Mouse (Mus musculus): ENCODE measurements around the gene Zc3hc1. TPM values are rescaled to one million over a fixed set of nuclear protein-coding genes. Genes with fewer than 3 reads are reported as not detected.

Zc3hc1 gene
- total and polyA plus RNA-seq, 3 experiments = 13.4 to 16.2 (median 16.0) TPM

GRCm38 (mm10) chr6:30416801-30417200 lies 26.0 kb upstream of the Zc3hc1 start:
- Histone ChIP-seq H3K27ac (no peak overlapping the region), H3K36me3 (ENCODE audit: control insufficient read depth, insufficient read depth, low read length) (no peaks in the 10 kb centered on the region), H3K4me3 (no peak overlapping the region), H3K27me3 (ENCODE audit: control insufficient read depth, insufficient read depth, low read length) (no peaks in the 10 kb centered on the region), H3K4me1 (ENCODE audit: control insufficient read depth, insufficient read depth, low read length) (no peaks in the 10 kb centered on the region), H3K9ac (ENCODE audit: low read depth, low read length) (no peak overlapping the region), H3K79me2 (replicated peaks; ENCODE audit: control insufficient read depth, insufficient read depth, low read length) (peaks cover 6% of the 10 kb centered on the region)
- TF ChIP-seq EP300 (IDR thresholded peaks at IDR 0.05; ENCODE audit: insufficient read depth, low read depth, low read length) (no peak), CTCF (IDR thresholded peaks at IDR 0.05) (no peak), POLR2A (IDR thresholded peaks at IDR 0.05; ENCODE audit: insufficient read depth, low read depth, low read length) (no peak)
- WGBS = 54% methylated on average over 7 of the region's 7 CpGs
- intact Hi-C loops (cut with DNase I) = no loop called here
- DNase-seq = no peak

GRCm38 (mm10) chr6:30416126-30416525 lies 25.3 kb upstream of the Zc3hc1 start:
- DNase-seq = no peak
- Histone ChIP-seq H3K27me3 (ENCODE audit: control insufficient read depth, insufficient read depth, low read length) (no peaks in the 10 kb centered on the region), H3K36me3 (ENCODE audit: control insufficient read depth, insufficient read depth, low read length) (no peaks in the 10 kb centered on the region), H3K27ac (no peak overlapping the region), H3K9ac (ENCODE audit: low read depth, low read length) (no peak overlapping the region), H3K4me3 (no peak overlapping the region), H3K4me1 (ENCODE audit: control insufficient read depth, insufficient read depth, low read length) (no peaks in the 10 kb centered on the region), H3K79me2 (replicated peaks; ENCODE audit: control insufficient read depth, insufficient read depth, low read length) (peaks cover 4% of the 10 kb centered on the region)
- intact Hi-C loops (cut with DNase I) = no loop called here
- WGBS = 83% methylated on average over 2 of the region's 2 CpGs
- no peak for TF ChIP-seq EP300 (IDR thresholded peaks at IDR 0.05; ENCODE audit: insufficient read depth, low read depth, low read length)

GRCm38 (mm10) chr6:30411311-30411710 lies 20.5 kb upstream of the Zc3hc1 start:
- H3K4me3 ChIP-seq = no peak overlapping the region
- TF ChIP-seq POLR2A (IDR thresholded peaks at IDR 0.05; ENCODE audit: insufficient read depth, low read depth, low read length) (no peak), CTCF (IDR thresholded peaks at IDR 0.05) (no peak), EP300 (IDR thresholded peaks at IDR 0.05; ENCODE audit: insufficient read depth, low read depth, low read length) (no peak)
- 70% methylated on average over 4 of the region's 4 CpGs for WGBS
- H3K4me1 ChIP-seq (ENCODE audit: control insufficient read depth, insufficient read depth, low read length) = no peaks in the 10 kb centered on the region; the same call in none of the 2 replicates
- no peak for DNase-seq
- H3K27me3 ChIP-seq (ENCODE audit: control insufficient read depth, insufficient read depth, low read length) = no peaks in the 10 kb centered on the region
- no peaks in the 10 kb centered on the region for H3K36me3 ChIP-seq (ENCODE audit: control insufficient read depth, insufficient read depth, low read length)
- H3K9ac ChIP-seq (ENCODE audit: low read depth, low read length) = no peak overlapping the region
- intact Hi-C loops (cut with DNase I) = no loop called here
- peaks cover 6% of the 10 kb centered on the region; the same call in 1 of the 2 replicates for H3K79me2 ChIP-seq (replicated peaks; ENCODE audit: control insufficient read depth, insufficient read depth, low read length)
- no peak overlapping the region for H3K27ac ChIP-seq

GRCm38 (mm10) chr6:30409399-30410093 lies 18.7 kb upstream of the Zc3hc1 start:
- H3K9ac ChIP-seq (ENCODE audit: low read depth, low read length) = no peak overlapping the region
- WGBS = 93% methylated on average over 7 of the region's 7 CpGs
- TF ChIP-seq POLR2A (IDR thresholded peaks at IDR 0.05; ENCODE audit: insufficient read depth, low read depth, low read length) (no peak), EP300 (IDR thresholded peaks at IDR 0.05; ENCODE audit: insufficient read depth, low read depth, low read length) (no peak), CTCF (IDR thresholded peaks at IDR 0.05) (no peak)
- no peaks in the 10 kb centered on the region for H3K27me3 ChIP-seq (ENCODE audit: control insufficient read depth, insufficient read depth, low read length)
- DNase-seq = no peak
- no peaks in the 10 kb centered on the region for H3K36me3 ChIP-seq (ENCODE audit: control insufficient read depth, insufficient read depth, low read length)
- H3K4me3 ChIP-seq = no peak overlapping the region
- intact Hi-C loops (cut with DNase I) = loop anchor here (10.0 kb wide), 1 partner anchor 485 kb away; the partner anchor contains the start of gene Copg2
- peaks cover 4% of the 10 kb centered on the region; the same call in 1 of the 2 replicates for H3K79me2 ChIP-seq (replicated peaks; ENCODE audit: control insufficient read depth, insufficient read depth, low read length)
- peak overlapping the region; percentile 27 for H3K27ac ChIP-seq
- H3K4me1 ChIP-seq (ENCODE audit: control insufficient read depth, insufficient read depth, low read length) = peaks cover 2% of the 10 kb centered on the region

- Histone ChIP-seq H3K36me3 (ENCODE audit: control insufficient read depth, insufficient read depth, low read length) (no peaks in the 10 kb centered on the region), H3K79me2 (replicated peaks; ENCODE audit: control insufficient read depth, insufficient read depth, low read length) (peaks cover 4% of the 10 kb centered on the region; the same call in 1 of the 2 replicates), H3K4me3 (no peak overlapping the region), H3K4me1 (ENCODE audit: control insufficient read depth, insufficient read depth, low read length) (peaks cover 3% of the 10 kb centered on the region), H3K9ac (ENCODE audit: low read depth, low read length) (no peak overlapping the region), H3K27ac (no peak overlapping the region), H3K27me3 (ENCODE audit: control insufficient read depth, insufficient read depth, low read length) (no peaks in the 10 kb centered on the region)
- intact Hi-C loops (cut with DNase I) = loop anchor here (10.0 kb wide), 1 partner anchor 487 kb away; the partner anchor contains the start of gene Copg2
- no peak for TF ChIP-seq CTCF (IDR thresholded peaks at IDR 0.05)
- no peak for TF ChIP-seq POLR2A (IDR thresholded peaks at IDR 0.05; ENCODE audit: insufficient read depth, low read depth, low read length)
- no peak for TF ChIP-seq EP300 (IDR thresholded peaks at IDR 0.05; ENCODE audit: insufficient read depth, low read depth, low read length)
- WGBS = 91% methylated on average over 3 of the region's 4 CpGs
- no peak for DNase-seq
Observed at GRCm38 (mm10) chr6:30408276-30408675, 17.4 kb upstream of the Zc3hc1 start.

GRCm38 (mm10) chr6:30404671-30405070 lies 13.8 kb upstream of the Zc3hc1 start:
- no peak overlapping the region for H3K27ac ChIP-seq

More at GRCm38 (mm10) chr6:30404671-30405070, 13.8 kb upstream of the Zc3hc1 start:
- Histone ChIP-seq H3K4me1 (ENCODE audit: control insufficient read depth, insufficient read depth, low read length) (peaks cover 3% of the 10 kb centered on the region), H3K4me3 (no peak overlapping the region), H3K36me3 (ENCODE audit: control insufficient read depth, insufficient read depth, low read length) (no peaks in the 10 kb centered on the region), H3K9ac (ENCODE audit: low read depth, low read length) (no peak overlapping the region), H3K27me3 (ENCODE audit: control insufficient read depth, insufficient read depth, low read length) (no peaks in the 10 kb centered on the region), H3K79me2 (replicated peaks; ENCODE audit: control insufficient read depth, insufficient read depth, low read length) (peaks cover 4% of the 10 kb centered on the region; the same call in 1 of the 2 replicates)
- WGBS = 43% methylated on average over 5 of the region's 5 CpGs
- intact Hi-C loops (cut with DNase I) = loop anchor here (1.0 to 10.0 kb wide), 4 partner anchors 56 to 628 kb away; partner anchors contain the start of gene Copg2
- DNase-seq = no peak
- TF ChIP-seq EP300 (IDR thresholded peaks at IDR 0.05; ENCODE audit: insufficient read depth, low read depth, low read length) (no peak), CTCF (IDR thresholded peaks at IDR 0.05) (no peak), POLR2A (IDR thresholded peaks at IDR 0.05; ENCODE audit: insufficient read depth, low read depth, low read length) (no peak)
